Mouse (Mus musculus): Measurements from ENCODE around the gene Pde4d. TPM values are rescaled to one million over a fixed set of nuclear protein-coding genes. Genes with fewer than 3 reads are reported as not detected.

Pde4d gene
- polyA plus RNA-seq, 1 experiment from 2014 or later, result 32.1 TPM

DNA sequence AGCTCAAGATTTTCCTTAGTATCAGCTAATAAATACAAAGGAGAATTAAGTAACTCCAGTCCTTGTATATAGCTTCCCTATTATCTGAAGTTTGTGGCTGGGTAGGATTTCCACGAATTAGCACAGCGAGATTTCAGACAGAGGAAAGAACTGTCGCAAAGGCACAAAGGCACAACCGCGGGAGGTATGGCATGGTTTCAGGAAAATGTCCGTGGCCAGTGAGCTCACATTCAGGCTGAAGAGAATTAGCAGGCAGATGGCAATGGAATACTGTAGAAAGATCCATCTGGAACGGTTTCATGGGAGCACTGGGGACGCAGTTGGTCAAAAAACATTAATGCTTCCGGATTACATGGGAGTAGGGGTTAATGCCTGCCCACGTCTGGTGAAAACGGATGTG lies 898.0 kb downstream of the Pde4d start:
- H3K27ac ChIP-seq (ENCODE audit: low read depth, low read length), result no peak overlapping the region
- no peak overlapping the region for H3K4me3 ChIP-seq (ENCODE audit: low read depth, low read length)
- H3K4me1 ChIP-seq (ENCODE audit: control insufficient read depth, insufficient read depth, low read length), result no peaks in the 10 kb centered on the region
- H3K9me3 ChIP-seq (ENCODE audit: control insufficient read depth, low read length), result no peaks in the 10 kb centered on the region
- no peak overlapping the region for H3K9ac ChIP-seq (replicated peaks; ENCODE audit: low read depth, low read length)
- no peaks in the 10 kb centered on the region for H3K36me3 ChIP-seq (ENCODE audit: control insufficient read depth, insufficient read depth, low read length)
- 47% methylated on average over 11 of the region's 11 CpGs for WGBS
- H3K27me3 ChIP-seq (ENCODE audit: control insufficient read depth, insufficient read depth, low read length), result no peaks in the 10 kb centered on the region
- H3K4me2 ChIP-seq (ENCODE audit: low read depth, low read length), result no peak overlapping the region
- no peak for ATAC-seq (ENCODE audit: low read depth)

DNA sequence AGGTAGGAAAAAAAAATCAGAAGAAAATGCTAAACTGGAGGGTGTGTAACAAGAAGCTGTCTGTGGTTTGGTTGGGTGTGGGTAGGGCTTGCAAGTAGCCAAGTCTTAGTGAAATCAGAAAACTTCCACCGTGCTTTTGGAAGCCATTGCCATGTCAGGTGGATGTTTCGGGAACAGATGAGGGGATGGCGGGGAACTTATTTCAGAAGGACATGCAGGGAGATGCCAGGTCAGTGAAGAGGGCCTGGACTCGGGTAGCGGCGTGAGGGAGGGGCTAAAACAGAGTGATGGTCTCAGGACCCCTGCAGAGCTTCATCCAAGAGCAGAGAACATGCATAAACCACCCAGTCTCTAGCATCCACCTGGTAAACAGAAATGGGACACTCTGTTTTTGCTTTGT lies 898.6 kb downstream of the Pde4d start:
- H3K27me3 ChIP-seq (ENCODE audit: control insufficient read depth, insufficient read depth, low read length), result no peaks in the 10 kb centered on the region
- no peak for ATAC-seq (ENCODE audit: low read depth)
- H3K4me1 ChIP-seq (ENCODE audit: control insufficient read depth, insufficient read depth, low read length), result no peaks in the 10 kb centered on the region
- H3K9me3 ChIP-seq (ENCODE audit: control insufficient read depth, low read length), result no peaks in the 10 kb centered on the region
- no peak overlapping the region for H3K27ac ChIP-seq (ENCODE audit: low read depth, low read length)
- H3K36me3 ChIP-seq (ENCODE audit: control insufficient read depth, insufficient read depth, low read length), result no peaks in the 10 kb centered on the region
- no peak overlapping the region for H3K4me2 ChIP-seq (ENCODE audit: low read depth, low read length)
- 91% methylated on average over 6 of the region's 6 CpGs for WGBS
- H3K4me3 ChIP-seq (ENCODE audit: low read depth, low read length), result no peak overlapping the region
- no peak overlapping the region for H3K9ac ChIP-seq (replicated peaks; ENCODE audit: low read depth, low read length)

GRCm38 (mm10) chr13:109350100-109350499 lies 900.4 kb downstream of the Pde4d start:
- H3K4me2 ChIP-seq (ENCODE audit: low read depth, low read length), result no peak overlapping the region
- no peak overlapping the region for H3K4me3 ChIP-seq (ENCODE audit: low read depth, low read length)
- WGBS, result 32% methylated on average over 7 of the region's 7 CpGs
- no peak; the same call in 1 of the 2 replicates for ATAC-seq (ENCODE audit: low read depth)
- no peaks in the 10 kb centered on the region for H3K4me1 ChIP-seq (ENCODE audit: control insufficient read depth, insufficient read depth, low read length)
- no peaks in the 10 kb centered on the region for H3K9me3 ChIP-seq (ENCODE audit: control insufficient read depth, low read length)
- no peak overlapping the region for H3K27ac ChIP-seq (ENCODE audit: low read depth, low read length)
- no peak overlapping the region for H3K9ac ChIP-seq (replicated peaks; ENCODE audit: low read depth, low read length)
- no peaks in the 10 kb centered on the region for H3K36me3 ChIP-seq (ENCODE audit: control insufficient read depth, insufficient read depth, low read length)
- H3K27me3 ChIP-seq (ENCODE audit: control insufficient read depth, insufficient read depth, low read length), result no peaks in the 10 kb centered on the region

DNA sequence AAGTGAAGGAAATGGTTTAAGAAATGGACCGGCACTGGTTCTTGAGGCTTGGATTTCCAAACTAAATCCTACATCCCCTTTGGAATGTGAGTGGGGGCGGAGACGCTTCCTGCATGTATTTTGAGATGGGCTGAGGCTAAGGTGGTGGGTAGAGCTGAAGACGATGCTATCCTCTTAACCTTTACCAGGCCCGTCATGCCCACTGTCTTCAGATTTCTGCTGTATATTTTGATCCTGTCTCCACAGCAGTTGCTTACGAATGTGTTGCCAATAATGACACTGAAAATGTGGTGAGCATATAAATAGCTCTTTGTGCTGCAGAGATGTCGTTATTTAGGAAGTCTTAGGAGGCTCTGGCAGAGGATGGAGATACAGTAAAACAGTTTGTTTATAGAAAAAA lies 904.3 kb downstream of the Pde4d start:
- 77% methylated on average over 7 of the region's 7 CpGs for WGBS
- ATAC-seq (ENCODE audit: low read depth), result no peak

GRCm38 (mm10) chr13:109356252-109356651 lies 906.5 kb downstream of the Pde4d start:
- Histone ChIP-seq H3K36me3 (ENCODE audit: control insufficient read depth, insufficient read depth, low read length) (no peaks in the 10 kb centered on the region), H3K9ac (replicated peaks; ENCODE audit: low read depth, low read length) (no peak overlapping the region), H3K4me3 (ENCODE audit: low read depth, low read length) (no peak overlapping the region), H3K4me1 (ENCODE audit: control insufficient read depth, insufficient read depth, low read length) (no peaks in the 10 kb centered on the region), H3K9me3 (ENCODE audit: control insufficient read depth, low read length) (no peaks in the 10 kb centered on the region), H3K27ac (ENCODE audit: low read depth, low read length) (no peak overlapping the region), H3K4me2 (ENCODE audit: low read depth, low read length) (no peak overlapping the region), H3K27me3 (ENCODE audit: control insufficient read depth, insufficient read depth, low read length) (no peaks in the 10 kb centered on the region)
- 91% methylated on average over 7 of the region's 7 CpGs for WGBS
- no peak for ATAC-seq (ENCODE audit: low read depth)

More for the DNA sequence above, 904.3 kb downstream of the Pde4d start:
- Histone ChIP-seq H3K27ac (ENCODE audit: low read depth, low read length) (no peak overlapping the region), H3K36me3 (ENCODE audit: control insufficient read depth, insufficient read depth, low read length) (no peaks in the 10 kb centered on the region), H3K4me1 (ENCODE audit: control insufficient read depth, insufficient read depth, low read length) (no peaks in the 10 kb centered on the region), H3K4me3 (ENCODE audit: low read depth, low read length) (no peak overlapping the region), H3K9me3 (ENCODE audit: control insufficient read depth, low read length) (no peaks in the 10 kb centered on the region), H3K9ac (replicated peaks; ENCODE audit: low read depth, low read length) (no peak overlapping the region), H3K4me2 (ENCODE audit: low read depth, low read length) (no peak overlapping the region), H3K27me3 (ENCODE audit: control insufficient read depth, insufficient read depth, low read length) (no peaks in the 10 kb centered on the region)

DNA sequence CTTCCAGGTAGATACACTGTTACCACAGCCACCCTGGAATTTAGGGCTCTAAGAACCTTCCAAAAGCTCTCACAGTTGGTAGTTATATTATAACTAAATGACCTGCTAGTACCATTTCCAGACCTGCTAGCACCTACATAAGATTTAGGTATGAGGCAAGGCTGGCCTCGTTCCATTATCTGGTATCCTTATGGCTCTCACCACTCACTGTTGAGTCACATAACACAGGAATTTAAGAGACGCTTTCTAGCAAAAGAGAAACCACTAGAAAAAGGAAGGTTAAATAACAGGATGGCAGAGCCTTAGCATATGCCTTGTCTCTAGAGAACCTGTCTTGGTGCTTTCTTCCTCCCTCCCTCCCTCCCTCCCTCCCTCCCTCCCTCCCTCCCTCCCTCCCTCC lies 910.2 kb downstream of the Pde4d start:
- H3K4me3 ChIP-seq (ENCODE audit: low read depth, low read length), result no peak overlapping the region
- no peaks in the 10 kb centered on the region for H3K9me3 ChIP-seq (ENCODE audit: control insufficient read depth, low read length)
- H3K27me3 ChIP-seq (ENCODE audit: control insufficient read depth, insufficient read depth, low read length), result no peaks in the 10 kb centered on the region
- H3K4me2 ChIP-seq (ENCODE audit: low read depth, low read length), result no peak overlapping the region
- ATAC-seq (ENCODE audit: low read depth), result no peak
- no peaks in the 10 kb centered on the region for H3K36me3 ChIP-seq (ENCODE audit: control insufficient read depth, insufficient read depth, low read length)
- WGBS, result 78% methylated on average over 2 of the region's 2 CpGs
- no peaks in the 10 kb centered on the region for H3K4me1 ChIP-seq (ENCODE audit: control insufficient read depth, insufficient read depth, low read length)
- no peak overlapping the region for H3K9ac ChIP-seq (replicated peaks; ENCODE audit: low read depth, low read length)
- H3K27ac ChIP-seq (ENCODE audit: low read depth, low read length), result no peak overlapping the region

DNA sequence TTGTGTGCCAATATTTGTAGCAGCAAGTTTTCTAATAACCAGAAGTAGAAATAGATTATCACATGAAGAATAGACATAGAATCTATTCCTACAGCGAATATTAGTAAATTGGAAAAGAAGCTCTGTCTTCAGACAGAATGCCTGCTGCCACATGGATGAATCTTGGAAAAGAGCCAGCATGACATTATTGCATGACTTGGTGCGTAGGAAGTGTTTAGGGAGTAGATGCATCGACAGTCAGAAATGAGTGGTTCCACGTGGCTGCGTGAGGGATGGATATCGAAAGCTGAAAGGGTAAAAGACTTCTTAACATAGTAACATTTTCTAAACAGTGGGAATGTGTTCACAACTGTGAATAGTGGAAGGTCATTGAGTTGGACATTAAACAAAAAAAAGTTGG lies 912.6 kb downstream of the Pde4d start:
- no peak for ATAC-seq (ENCODE audit: low read depth)
- Histone ChIP-seq H3K27me3 (ENCODE audit: control insufficient read depth, insufficient read depth, low read length) (no peaks in the 10 kb centered on the region), H3K4me1 (ENCODE audit: control insufficient read depth, insufficient read depth, low read length) (no peaks in the 10 kb centered on the region), H3K9me3 (ENCODE audit: control insufficient read depth, low read length) (no peaks in the 10 kb centered on the region), H3K27ac (ENCODE audit: low read depth, low read length) (no peak overlapping the region), H3K4me3 (ENCODE audit: low read depth, low read length) (no peak overlapping the region), H3K36me3 (ENCODE audit: control insufficient read depth, insufficient read depth, low read length) (no peaks in the 10 kb centered on the region), H3K4me2 (ENCODE audit: low read depth, low read length) (no peak overlapping the region), H3K9ac (replicated peaks; ENCODE audit: low read depth, low read length) (no peak overlapping the region)
- WGBS, result 70% methylated on average over 6 of the region's 6 CpGs

GRCm38 (mm10) chr13:109374465-109374864 lies 924.7 kb downstream of the Pde4d start:
- Histone ChIP-seq H3K27me3 (ENCODE audit: control insufficient read depth, insufficient read depth, low read length) (no peaks in the 10 kb centered on the region), H3K4me3 (ENCODE audit: low read depth, low read length) (no peak overlapping the region), H3K4me2 (ENCODE audit: low read depth, low read length) (no peak overlapping the region), H3K4me1 (ENCODE audit: control insufficient read depth, insufficient read depth, low read length) (no peaks in the 10 kb centered on the region), H3K27ac (ENCODE audit: low read depth, low read length) (no peak overlapping the region), H3K9me3 (ENCODE audit: control insufficient read depth, low read length) (no peaks in the 10 kb centered on the region), H3K36me3 (ENCODE audit: control insufficient read depth, insufficient read depth, low read length) (no peaks in the 10 kb centered on the region), H3K9ac (replicated peaks; ENCODE audit: low read depth, low read length) (no peak overlapping the region)
- 83% methylated on average over 5 of the region's 5 CpGs for WGBS
- ATAC-seq (ENCODE audit: low read depth), result no peak

DNA sequence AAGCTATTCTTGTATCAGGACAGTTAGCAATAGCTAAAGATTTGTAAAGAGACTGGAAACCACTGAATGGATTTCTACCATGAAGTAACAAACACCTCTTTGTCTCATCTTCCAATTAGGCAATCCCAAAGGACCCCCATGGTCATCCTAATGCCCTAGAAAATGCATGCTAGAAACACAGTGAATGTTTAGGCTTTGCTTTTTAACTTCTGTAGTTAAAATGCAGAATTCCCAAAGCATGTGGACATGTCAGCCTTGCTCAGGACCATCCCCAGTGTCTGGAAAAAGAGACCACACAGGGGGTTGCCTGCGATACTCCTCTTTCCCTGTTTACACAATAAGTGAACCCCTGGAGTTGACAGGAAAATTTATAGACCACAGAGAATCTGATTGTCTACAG lies 926.9 kb downstream of the Pde4d start:
- Histone ChIP-seq H3K27me3 (ENCODE audit: control insufficient read depth, insufficient read depth, low read length) (no peaks in the 10 kb centered on the region), H3K4me3 (ENCODE audit: low read depth, low read length) (no peak overlapping the region), H3K9me3 (ENCODE audit: control insufficient read depth, low read length) (no peaks in the 10 kb centered on the region), H3K36me3 (ENCODE audit: control insufficient read depth, insufficient read depth, low read length) (no peaks in the 10 kb centered on the region), H3K4me1 (ENCODE audit: control insufficient read depth, insufficient read depth, low read length) (no peaks in the 10 kb centered on the region), H3K4me2 (ENCODE audit: low read depth, low read length) (no peak overlapping the region), H3K9ac (replicated peaks; ENCODE audit: low read depth, low read length) (no peak overlapping the region), H3K27ac (ENCODE audit: low read depth, low read length) (no peak overlapping the region)
- ATAC-seq (ENCODE audit: low read depth), result no peak
- 9% methylated on average over 1 of the region's 1 CpGs for WGBS

GRCm38 (mm10) chr13:109380149-109380548 lies 930.4 kb downstream of the Pde4d start:
- WGBS, result 88% methylated on average over 2 of the region's 2 CpGs
- ATAC-seq (ENCODE audit: low read depth), result no peak

More at GRCm38 (mm10) chr13:109380149-109380548, 930.4 kb downstream of the Pde4d start:
- no peaks in the 10 kb centered on the region for H3K4me1 ChIP-seq (ENCODE audit: control insufficient read depth, insufficient read depth, low read length)
- no peaks in the 10 kb centered on the region for H3K36me3 ChIP-seq (ENCODE audit: control insufficient read depth, insufficient read depth, low read length)
- no peaks in the 10 kb centered on the region for H3K9me3 ChIP-seq (ENCODE audit: control insufficient read depth, low read length)
- no peak overlapping the region for H3K9ac ChIP-seq (replicated peaks; ENCODE audit: low read depth, low read length)
- H3K4me3 ChIP-seq (ENCODE audit: low read depth, low read length), result no peak overlapping the region
- H3K4me2 ChIP-seq (ENCODE audit: low read depth, low read length), result no peak overlapping the region
- no peaks in the 10 kb centered on the region for H3K27me3 ChIP-seq (ENCODE audit: control insufficient read depth, insufficient read depth, low read length)
- H3K27ac ChIP-seq (ENCODE audit: low read depth, low read length), result no peak overlapping the region

All from neural tube, embryonic 14.5 days (tissue).